Mouse (Mus musculus) right cerebral cortex, adult 18-20 months (tissue): ENCODE results near the gene Ccdc171.
A peak's percentile ranks its signal among the peaks of the same experiment; 100 is the strongest.
"Not testable (repeated sequence)": the region's sequence is repeated elsewhere in the genome, so short reads cannot be mapped to it uniquely, and the experiment has no call there.

Experiments used
- DNase-seq: peaks from one replicate; pipeline ENCODE4 v3.0.0; 2022; ENCODE audit warnings: mixed read lengths

Gene Ccdc171

GRCm38 (mm10) chr4:83526270-83526987, 1.1 kb downstream of the Ccdc171 start:
- no peak for DNase-seq

GRCm38 (mm10) chr4:83526988-83527334, 1.6 kb downstream of the Ccdc171 start:
- no peak for DNase-seq

GRCm38 (mm10) chr4:83527921-83528320, 2.6 kb downstream of the Ccdc171 start:
- no peak for DNase-seq

- not testable (repeated sequence) for DNase-seq
These were observed 4.7 kb downstream of the Ccdc171 start for GRCm38 (mm10) chr4:83530060-83530459.

GRCm38 (mm10) chr4:83533168-83533911, 8.0 kb downstream of the Ccdc171 start:
- no peak for DNase-seq

- no peak for DNase-seq
These were observed 8.7 kb downstream of the Ccdc171 start for GRCm38 (mm10) chr4:83534024-83534423.

GRCm38 (mm10) chr4:83549501-83549900, 24.2 kb downstream of the Ccdc171 start:
- DNase-seq, result peak; percentile 29

- DNase-seq, result no peak
These were observed 42.1 kb downstream of the Ccdc171 start for GRCm38 (mm10) chr4:83567190-83568113.

GRCm38 (mm10) chr4:83568145-83568544, 42.8 kb downstream of the Ccdc171 start:
- not testable (repeated sequence) for DNase-seq

- DNase-seq, result no peak
These were observed 45.2 kb downstream of the Ccdc171 start for GRCm38 (mm10) chr4:83570569-83570968.

- no peak for DNase-seq
These were observed 45.7 kb downstream of the Ccdc171 start for GRCm38 (mm10) chr4:83571033-83571432.

- no peak for DNase-seq
These were observed 47.2 kb downstream of the Ccdc171 start for GRCm38 (mm10) chr4:83572521-83572920.

GRCm38 (mm10) chr4:83576315-83576714, 51.0 kb downstream of the Ccdc171 start:
- DNase-seq, result no peak

GRCm38 (mm10) chr4:83580157-83580556, 54.8 kb downstream of the Ccdc171 start:
- no peak for DNase-seq

GRCm38 (mm10) chr4:83587563-83587962, 62.2 kb downstream of the Ccdc171 start:
- DNase-seq, result no peak

- DNase-seq, result no peak
These were observed 71.1 kb downstream of the Ccdc171 start for GRCm38 (mm10) chr4:83596486-83596885.

GRCm38 (mm10) chr4:83611111-83611510, 85.8 kb downstream of the Ccdc171 start:
- no peak for DNase-seq

- DNase-seq, result not testable (repeated sequence)
These were observed 97.8 kb downstream of the Ccdc171 start for GRCm38 (mm10) chr4:83623021-83623711.

- no peak for DNase-seq
These were observed 98.4 kb downstream of the Ccdc171 start for GRCm38 (mm10) chr4:83623732-83624131.

GRCm38 (mm10) chr4:83651453-83651852, 126.1 kb downstream of the Ccdc171 start:
- DNase-seq, result no peak

GRCm38 (mm10) chr4:83655396-83655795, 130.1 kb downstream of the Ccdc171 start:
- DNase-seq, result no peak

- no peak for DNase-seq
These were observed 131.2 kb downstream of the Ccdc171 start for GRCm38 (mm10) chr4:83656571-83656970.

- no peak for DNase-seq
These were observed 131.7 kb downstream of the Ccdc171 start for GRCm38 (mm10) chr4:83657021-83657420.
